Mouse (Mus musculus) testis, adult 2 months (tissue): ENCODE results near the gene Myo6.

Experiments
- CTCF ChIP-seq: fragments of 200-500 bp; IDR thresholded peaks from 2 replicates; pipeline ENCODE4 v1.5.1; 2012; ENCODE audit warnings: low read depth, mild to moderate bottlenecking, inconsistent platforms, low read length, moderate library complexity; ENCODE audit not compliant: control insufficient read depth, insufficient read depth, insufficient replicate concordance
- POLR2A ChIP-seq: fragments of 200-500 bp; IDR thresholded peaks from 2 replicates; pipeline ENCODE4 v1.6.1; 2012; ENCODE audit warnings: low read depth, mild to moderate bottlenecking, inconsistent platforms, low read length, moderate library complexity; ENCODE audit not compliant: control insufficient read depth

GRCm38 (mm10) chr9:80176696-80177478 is 12.1 kb downstream of the Myo6 start:
- no peak for TF ChIP-seq CTCF
- TF ChIP-seq POLR2A = no peak
